Mouse (Mus musculus) cerebellum, adult (tissue): ENCODE data around the gene Papolg.
A peak's percentile ranks its signal among the peaks of the same experiment; 100 is the strongest.
"Not testable (repeated sequence)": the region's sequence is repeated elsewhere in the genome, so short reads cannot be mapped to it uniquely, and the experiment has no call there.

Experiments used
- ATAC-seq: cut with Nextera tagmentation; 2 replicates; pipeline ENCODE4 v1.9.2; 2017; ENCODE audit warnings: mild to moderate bottlenecking, moderate library complexity, mixed read lengths; ENCODE audit not compliant: insufficient number of reproducible peaks, low FRiP score, low TSS enrichment

Papolg gene

GRCm38 (mm10) chr11:23895060-23895426 lies at the start of gene Papolg:
TSS of gene Papolg (minus strand) at chr11:23895253.
- ATAC-seq: peak; percentile 99

GRCm38 (mm10) chr11:23928146-23928545 lies 33.1 kb upstream of the Papolg start:
- ATAC-seq: not testable (repeated sequence)

- ATAC-seq: no peak
Observed at GRCm38 (mm10) chr11:23927643-23928042, 32.6 kb upstream of the Papolg start.

GRCm38 (mm10) chr11:23913824-23914223 lies 18.8 kb upstream of the Papolg start:
- ATAC-seq: not testable (repeated sequence)

GRCm38 (mm10) chr11:23903909-23904308 lies 8.9 kb upstream of the Papolg start:
- no peak for ATAC-seq

GRCm38 (mm10) chr11:23894141-23895059 lies 653 bp downstream of the Papolg start:
- ATAC-seq: peak; percentile 53

- no peak for ATAC-seq
Observed at GRCm38 (mm10) chr11:23893556-23893955, 1.5 kb downstream of the Papolg start.

GRCm38 (mm10) chr11:23864326-23864725 lies 30.7 kb downstream of the Papolg start:
- no peak for ATAC-seq

GRCm38 (mm10) chr11:23856723-23857112 lies 38.3 kb downstream of the Papolg start:
- ATAC-seq: no peak

- no peak for ATAC-seq
Observed at GRCm38 (mm10) chr11:23856054-23856722, 38.9 kb downstream of the Papolg start.

- ATAC-seq: peak; percentile 95
Observed at GRCm38 (mm10) chr11:23855182-23855802, 39.8 kb downstream of the Papolg start.

- ATAC-seq: no peak
Observed at GRCm38 (mm10) chr11:23853306-23853705, 41.7 kb downstream of the Papolg start.

- ATAC-seq: no peak
Observed at GRCm38 (mm10) chr11:23846016-23846815, 48.8 kb downstream of the Papolg start.

GRCm38 (mm10) chr11:23823244-23823643 lies 71.8 kb downstream of the Papolg start:
- ATAC-seq: no peak

GRCm38 (mm10) chr11:23821652-23822051 lies 73.4 kb downstream of the Papolg start:
- no peak for ATAC-seq

- no peak for ATAC-seq
Observed at GRCm38 (mm10) chr11:23820977-23821376, 74.1 kb downstream of the Papolg start.

GRCm38 (mm10) chr11:23818745-23819144 lies 76.3 kb downstream of the Papolg start:
- no peak for ATAC-seq
